Mouse (Mus musculus) frontal cortex, postnatal 25 days (tissue): ENCODE measurements at regions not wholly inside any gene's neighbourhood (a gene's known extent, or its start where the extent isn't known, plus 50 kb on each side); places are given as distances from the start of the nearest gene placed in this dataset.
"Not testable (repeated sequence)": the region's sequence is repeated elsewhere in the genome, so short reads cannot be mapped to it uniquely, and the experiment has no call there.

Source experiments
- DNase-seq, 2 experiments: peaks; one replicate each; pipeline ENCODE4 v3.0.0; 2022; ENCODE audit warnings: low spot score in 2 of 2

DNA sequence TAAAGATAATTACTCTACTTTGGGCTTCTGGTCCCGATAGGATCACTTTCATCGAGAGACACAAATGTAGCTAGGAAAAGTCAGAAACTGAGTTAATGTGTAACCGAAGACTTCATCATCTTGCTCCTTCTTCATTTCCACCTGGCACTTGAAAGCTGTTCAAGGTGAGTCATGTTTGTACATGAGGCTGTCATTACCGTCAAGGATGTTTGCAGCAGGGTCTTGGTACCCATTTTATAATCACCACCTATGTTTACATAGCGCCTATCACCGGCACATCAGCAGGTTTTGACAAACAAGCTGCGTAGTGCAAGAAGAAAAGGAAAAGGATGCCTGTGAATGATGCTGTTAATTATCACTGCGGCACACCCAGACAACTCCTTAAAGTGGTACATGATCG lies 377.0 kb upstream of the Zfp703 start:
- DNase-seq: no peak

DNA sequence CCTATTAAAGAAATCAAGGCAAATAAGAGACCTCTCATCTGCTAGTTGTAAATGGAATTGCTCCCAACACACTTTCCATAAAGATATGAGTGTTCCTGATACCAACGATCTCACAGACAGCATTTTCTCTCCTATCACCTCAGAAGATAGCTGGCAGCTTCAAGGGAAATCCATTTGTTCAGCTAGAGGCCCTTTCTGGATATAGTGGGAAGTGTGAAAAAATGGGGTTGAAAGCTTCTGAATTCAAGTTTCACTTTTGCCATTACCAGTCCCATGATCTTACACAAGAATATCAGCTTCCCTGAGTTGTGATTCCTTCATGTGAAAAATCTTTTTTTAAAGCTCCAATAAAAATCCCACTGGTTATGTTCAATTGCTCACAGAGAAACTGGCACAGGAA lies 369.1 kb upstream of the Zfp703 start:
- no peak for DNase-seq

GRCm38 (mm10) chr8:26608588-26608987 lies 368.5 kb upstream of the Zfp703 start:
- DNase-seq: no peak

DNA sequence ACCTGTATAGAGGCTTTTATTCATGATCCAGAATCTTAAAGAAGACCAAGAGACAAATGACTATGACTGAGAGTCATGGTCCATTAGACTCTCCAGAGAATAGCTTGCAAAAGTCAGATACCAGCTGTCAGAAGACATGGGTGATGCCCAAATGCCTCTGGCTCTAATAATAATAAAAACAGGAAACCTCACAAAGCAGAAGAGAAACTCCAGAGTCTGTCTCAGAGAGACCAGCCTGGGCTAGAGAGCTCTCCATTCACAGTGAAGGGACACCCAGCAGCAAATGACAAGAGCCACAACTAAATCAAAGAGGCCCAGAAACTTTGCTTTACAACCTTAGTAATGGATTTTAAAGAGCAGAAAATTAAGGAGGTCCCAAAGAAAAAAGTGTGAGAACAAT lies 365.0 kb upstream of the Zfp703 start:
- no peak for DNase-seq

DNA sequence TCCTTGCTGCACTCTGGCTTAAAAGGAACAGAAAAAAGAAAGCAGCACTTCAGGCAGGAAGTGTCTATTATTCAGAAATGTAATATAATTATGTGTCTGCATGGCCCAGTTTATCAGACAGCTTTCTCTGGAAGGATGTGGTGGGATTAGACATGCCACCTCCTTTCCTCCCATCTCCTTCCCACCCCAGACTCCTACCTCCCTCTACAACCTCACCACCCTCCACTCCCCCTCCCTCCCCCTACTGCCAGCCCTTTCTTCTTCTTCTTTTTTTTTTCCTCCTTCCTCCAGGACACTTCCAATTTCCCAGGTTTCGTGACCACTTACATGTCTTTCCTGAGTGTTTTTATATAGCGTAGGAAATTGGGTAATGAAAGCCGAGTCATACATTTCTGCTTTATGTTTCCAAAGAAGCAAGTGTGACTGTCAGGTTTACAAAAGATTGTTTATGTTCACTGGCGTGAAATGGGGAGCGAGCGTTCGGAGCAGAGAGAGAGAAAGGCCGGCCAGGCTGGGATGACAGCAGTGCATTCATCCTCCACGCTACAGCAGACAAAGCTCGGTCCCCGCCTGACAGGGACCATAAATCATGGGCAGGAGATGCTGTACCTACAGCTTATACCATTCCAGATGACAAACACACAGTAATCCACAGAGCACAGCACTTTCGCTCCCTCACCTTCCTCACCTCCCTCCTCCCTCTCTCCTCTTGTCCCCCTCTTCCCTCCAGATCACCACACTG lies 354.6 kb upstream of the Zfp703 start:
- DNase-seq: no peak

DNA sequence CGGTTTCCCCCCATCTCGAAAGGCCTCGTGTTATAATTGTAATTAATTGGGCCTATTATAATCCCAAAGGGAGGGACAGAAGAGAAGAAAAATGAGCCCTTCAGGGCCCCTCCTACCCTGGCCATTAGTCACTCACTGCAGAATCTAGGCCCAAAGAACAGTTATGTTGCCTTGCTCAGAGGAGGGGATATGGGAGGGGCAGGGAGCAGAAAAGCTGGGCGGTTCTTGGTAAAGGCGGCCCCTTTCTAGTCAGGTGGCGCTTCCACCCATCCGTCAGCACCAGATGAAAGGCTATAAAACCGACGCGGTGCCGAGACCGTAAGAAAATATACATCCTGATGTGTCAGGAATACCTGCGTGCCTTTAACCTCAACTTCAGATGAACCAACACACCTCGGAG lies 350.9 kb upstream of the Zfp703 start:
- no peak for DNase-seq

DNA sequence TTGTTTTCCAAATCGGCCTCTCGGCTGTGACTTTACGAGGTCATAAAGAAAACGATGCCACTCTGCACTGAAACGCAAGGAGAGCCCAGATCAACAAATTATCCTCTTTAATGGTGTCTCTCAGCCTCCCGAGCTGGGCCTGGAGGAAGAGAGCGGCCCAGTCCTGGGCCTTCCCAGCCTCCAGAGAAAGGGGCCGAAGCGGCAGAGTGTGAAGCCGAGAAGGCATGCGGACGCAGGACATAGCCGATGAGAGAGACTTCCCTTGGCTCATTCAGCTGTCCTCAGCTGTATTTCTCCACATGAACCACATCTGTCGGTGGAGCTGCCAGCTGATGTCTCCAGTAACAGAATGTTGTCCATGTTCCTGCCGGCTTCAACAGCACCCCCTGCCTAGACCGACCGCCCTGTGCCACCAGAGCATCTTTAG lies 350.5 kb upstream of the Zfp703 start:
- no peak for DNase-seq

- no peak for DNase-seq
Measured at GRCm38 (mm10) chr8:26627191-26627891, 349.8 kb upstream of the Zfp703 start.

- no peak for DNase-seq
Measured at GRCm38 (mm10) chr8:26630544-26630943, 346.6 kb upstream of the Zfp703 start.

- no peak for DNase-seq
Measured at GRCm38 (mm10) chr8:26635701-26636100, 341.4 kb upstream of the Zfp703 start.

DNA sequence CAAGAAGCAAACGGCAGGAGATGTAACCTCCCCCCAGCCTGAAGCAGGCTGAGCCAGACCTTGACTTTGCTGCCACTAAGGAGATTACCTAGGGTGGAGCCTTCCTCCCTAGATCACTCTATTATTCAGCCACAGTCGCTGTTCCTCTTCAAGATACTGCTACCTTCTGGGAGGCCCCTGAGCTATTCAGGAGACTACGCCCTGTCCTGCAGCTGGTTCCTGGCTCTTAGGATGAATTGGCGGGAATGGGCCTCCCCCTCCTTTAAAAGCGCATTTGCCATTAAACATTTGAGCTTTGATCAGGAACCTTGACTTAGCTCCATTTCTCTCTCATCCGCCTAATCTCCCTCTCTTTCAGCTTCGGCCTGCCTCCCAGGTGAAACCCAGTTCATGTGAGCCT lies 331.8 kb upstream of the Zfp703 start:
- DNase-seq: not testable (repeated sequence)

GRCm38 (mm10) chr8:26650287-26650686 lies 326.8 kb upstream of the Zfp703 start:
- DNase-seq: no peak

DNA sequence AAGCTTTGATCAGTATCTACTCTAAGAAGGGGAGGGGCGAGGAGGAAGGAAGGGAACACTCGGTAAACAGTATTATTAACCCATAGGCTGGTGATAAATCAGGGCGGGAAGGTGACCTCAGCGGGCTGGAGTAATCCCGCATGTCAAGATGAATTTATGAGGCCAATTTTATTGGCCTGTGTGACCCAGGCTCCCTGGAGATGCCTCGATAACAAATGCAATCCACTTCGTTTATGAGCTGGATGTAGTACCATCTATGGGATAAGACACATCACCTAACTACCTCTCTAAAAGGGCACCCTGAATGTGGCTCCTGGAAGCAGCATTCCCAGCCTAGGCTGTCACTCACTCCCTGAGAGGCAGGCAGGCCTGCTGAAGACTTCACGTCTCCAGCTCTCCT lies 321.2 kb upstream of the Zfp703 start:
- DNase-seq: no peak

DNA sequence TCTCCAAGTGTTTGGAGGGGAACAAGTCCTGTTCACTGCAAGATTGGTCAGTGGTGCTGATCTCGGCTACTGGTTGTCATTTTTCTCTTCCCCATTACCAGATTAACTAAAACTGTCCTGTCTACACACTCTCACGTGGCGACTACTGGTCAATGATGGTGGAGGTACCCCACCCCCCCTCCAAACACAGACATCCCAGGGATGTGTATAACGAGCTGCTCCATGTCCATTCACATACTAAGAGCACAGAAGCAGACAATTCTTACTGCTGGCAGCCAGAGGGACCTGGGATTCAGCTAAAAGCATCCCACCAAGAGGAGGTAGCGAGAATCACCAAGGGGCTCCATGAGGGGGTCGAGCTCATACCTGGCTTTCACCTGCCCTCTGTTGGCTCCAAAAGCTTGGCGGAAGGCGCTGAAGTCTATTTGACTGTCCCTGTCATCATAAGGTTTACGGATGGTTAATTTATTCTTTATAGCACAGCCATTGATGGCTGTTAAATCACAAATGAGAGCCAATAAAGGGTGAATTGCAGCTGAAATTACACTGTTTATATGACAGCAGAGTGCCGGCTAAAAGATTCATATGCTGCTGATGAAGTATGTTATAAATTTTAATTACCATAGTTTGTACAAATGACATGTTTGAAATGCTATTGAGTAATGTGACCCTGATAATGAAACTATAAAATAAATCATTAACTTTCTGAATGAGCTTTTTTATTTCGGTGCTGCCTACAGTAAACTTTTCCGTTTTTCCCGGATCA lies 320.6 kb upstream of the Zfp703 start:
- no peak for DNase-seq

DNA sequence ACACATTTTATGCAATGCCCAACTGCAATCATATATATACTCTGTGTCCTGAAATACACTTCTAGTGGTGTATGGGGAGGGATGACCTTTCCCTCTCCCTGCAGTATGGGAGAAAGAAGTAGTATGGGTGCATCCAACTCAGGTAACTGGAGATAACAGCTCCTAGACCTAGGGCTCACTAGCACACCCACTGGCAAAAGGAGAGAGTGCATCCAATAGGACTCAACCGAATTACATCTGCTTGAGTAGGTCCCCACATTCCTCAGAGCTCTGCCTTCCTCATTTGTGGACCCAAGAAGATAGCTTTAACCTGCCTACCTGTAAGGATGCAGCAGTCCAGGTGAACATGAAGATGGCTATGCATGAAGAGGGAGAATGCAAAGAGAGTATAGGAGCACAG lies 317.7 kb upstream of the Zfp703 start:
- DNase-seq: no peak

DNA sequence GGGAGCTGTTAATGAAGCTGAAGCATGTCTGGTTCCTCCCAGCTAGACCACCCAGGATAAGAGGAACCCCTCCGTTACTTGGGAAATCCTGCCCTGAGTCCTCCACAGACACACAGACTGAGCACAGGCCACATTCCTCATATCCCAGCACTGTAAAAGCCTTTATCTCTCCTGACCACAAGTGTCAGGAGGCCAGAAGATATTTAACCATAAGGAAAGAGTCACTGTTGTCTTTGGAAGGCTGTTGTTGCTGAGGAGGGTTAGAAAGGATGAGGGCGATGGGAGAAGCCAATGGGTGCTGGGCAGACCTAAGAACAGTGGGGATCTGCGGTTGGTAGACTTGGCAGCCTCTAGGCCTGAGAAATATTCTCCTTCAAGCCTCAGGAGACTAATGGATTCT lies 307.6 kb upstream of the Zfp703 start:
- DNase-seq: no peak

DNA sequence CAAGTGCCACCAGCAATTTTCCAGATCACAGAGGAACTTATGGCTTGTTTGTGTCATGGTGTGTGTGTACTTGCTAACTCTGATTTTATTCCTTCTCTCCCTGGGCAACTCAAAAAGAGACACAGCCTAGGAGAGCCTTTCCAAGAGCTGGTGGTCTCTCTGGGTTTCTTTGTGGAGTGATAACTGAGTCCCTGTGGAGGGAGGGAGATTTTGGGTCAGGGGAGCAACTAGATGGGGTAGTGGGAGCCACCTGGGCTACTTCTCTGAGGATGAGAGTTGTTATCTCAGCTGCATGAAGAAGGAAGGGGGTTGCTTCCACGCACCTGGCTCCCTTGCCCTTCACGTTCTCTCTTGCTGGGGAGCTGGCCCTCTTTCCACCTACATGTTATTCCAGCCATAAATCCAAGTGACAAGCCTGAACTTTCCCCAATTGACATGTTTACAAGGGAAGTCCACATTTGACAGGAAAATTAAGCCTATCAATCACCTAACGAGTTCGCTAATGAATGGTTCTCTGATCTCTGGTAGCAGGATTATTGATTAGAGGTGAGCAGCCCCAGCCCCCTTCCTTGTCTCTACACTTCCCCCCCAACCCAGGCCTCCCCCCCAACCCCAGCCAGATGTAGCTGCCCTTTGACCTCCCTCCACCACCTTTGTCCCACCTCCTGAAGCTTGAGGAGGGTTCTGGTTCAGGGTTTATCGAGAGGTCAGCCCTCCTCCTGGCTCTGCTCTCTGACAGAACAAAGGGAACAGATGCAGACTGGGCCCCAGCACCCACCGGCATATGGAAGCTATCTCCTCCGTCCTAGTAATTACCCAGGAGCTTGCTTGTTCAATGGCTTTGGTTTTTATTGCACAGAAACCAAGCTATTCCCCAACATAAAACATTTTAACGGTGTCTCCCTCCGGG lies 304.4 kb upstream of the Zfp703 start:
- no peak for DNase-seq

DNA sequence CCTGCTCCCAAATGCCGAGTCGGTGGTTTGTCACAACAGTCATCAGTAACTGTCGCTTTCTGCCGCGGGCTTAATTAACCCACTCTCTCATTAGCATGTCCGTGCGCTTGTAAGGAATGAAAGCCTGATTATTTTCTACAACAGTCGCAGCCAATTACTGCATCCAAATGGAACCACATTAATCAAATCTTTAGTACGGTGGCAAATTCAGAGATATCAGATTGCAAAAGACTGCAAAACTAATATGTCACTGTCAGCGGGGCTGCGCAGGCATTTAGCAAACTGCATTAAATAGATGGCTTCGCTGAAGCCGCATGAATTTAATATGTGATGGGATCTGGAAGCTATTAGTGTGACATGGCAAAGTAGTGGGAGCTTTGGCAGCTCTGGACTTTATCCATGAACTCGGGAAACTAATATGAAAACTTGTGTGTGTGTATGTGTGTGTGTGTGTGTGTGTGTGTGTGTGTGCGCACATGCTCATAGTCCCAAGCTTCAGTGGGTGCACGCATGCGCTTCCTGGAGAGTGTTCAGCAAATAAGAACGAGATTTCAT lies 299.5 kb upstream of the Zfp703 start:
- DNase-seq: no peak

DNA sequence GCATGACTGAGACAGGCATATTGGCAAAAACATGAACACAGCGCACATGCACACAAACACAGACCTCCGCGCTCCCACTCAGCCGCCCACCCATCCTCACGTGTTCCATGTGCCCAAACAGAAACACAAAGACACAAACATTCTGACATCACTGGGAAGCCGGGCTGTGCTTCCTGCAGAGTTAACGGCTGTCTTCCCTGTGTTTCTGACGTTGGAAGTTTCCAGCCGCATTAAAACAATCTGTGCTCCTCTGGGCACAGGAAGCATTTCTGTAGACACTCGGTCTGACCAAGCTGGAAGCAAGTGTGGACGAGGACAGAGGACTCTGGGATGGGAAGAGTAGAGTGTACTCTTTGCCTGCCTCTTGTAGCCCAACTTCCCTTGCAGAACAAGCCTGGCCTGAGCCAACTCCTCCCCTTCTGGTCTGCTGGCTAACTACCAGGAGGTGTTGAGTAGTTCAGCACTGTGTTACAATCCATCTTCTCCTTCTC lies 296.2 kb upstream of the Zfp703 start:
- peak; percentile 6 to 8 for DNase-seq

- DNase-seq: peak in 1 of 2 experiments; percentile 12
Measured at GRCm38 (mm10) chr8:26687146-26687545, 290.0 kb upstream of the Zfp703 start.

DNA sequence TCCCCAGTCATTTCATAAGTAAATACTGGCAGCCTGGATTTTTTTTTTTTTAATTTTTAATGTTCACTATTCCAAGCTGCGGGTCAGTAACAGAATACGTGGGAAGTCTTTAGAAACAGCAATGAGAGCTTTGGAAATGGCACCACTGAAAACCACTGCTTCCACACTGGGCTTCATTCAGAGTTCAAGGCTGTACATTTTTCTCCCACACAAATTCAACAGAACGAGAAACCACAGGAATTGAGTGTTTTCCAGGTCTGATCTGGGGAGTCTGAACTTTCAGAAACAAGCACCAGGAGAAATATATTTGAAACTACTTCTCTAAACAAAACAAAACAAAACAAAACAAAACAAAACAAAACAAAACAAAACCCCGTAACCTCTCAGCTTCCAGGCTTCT lies 289.1 kb upstream of the Zfp703 start:
- no peak for DNase-seq
